Mouse (Mus musculus) megakaryocyte, embryonic 14.5 days (primary cell): ENCODE data around the gene Zfp13.

Source experiments
- FLI1 ChIP-seq: IDR thresholded peaks from 2 replicates; pipeline ENCODE4 v1.6.1; 2012; ENCODE audit warnings: low read length, inconsistent platforms, mixed read lengths
- GATA1 ChIP-seq: IDR thresholded peaks from 3 replicates; pipeline ENCODE4 v1.6.1; 2012; ENCODE audit warnings: mixed read lengths, low read length, inconsistent platforms, borderline replicate concordance

DNA sequence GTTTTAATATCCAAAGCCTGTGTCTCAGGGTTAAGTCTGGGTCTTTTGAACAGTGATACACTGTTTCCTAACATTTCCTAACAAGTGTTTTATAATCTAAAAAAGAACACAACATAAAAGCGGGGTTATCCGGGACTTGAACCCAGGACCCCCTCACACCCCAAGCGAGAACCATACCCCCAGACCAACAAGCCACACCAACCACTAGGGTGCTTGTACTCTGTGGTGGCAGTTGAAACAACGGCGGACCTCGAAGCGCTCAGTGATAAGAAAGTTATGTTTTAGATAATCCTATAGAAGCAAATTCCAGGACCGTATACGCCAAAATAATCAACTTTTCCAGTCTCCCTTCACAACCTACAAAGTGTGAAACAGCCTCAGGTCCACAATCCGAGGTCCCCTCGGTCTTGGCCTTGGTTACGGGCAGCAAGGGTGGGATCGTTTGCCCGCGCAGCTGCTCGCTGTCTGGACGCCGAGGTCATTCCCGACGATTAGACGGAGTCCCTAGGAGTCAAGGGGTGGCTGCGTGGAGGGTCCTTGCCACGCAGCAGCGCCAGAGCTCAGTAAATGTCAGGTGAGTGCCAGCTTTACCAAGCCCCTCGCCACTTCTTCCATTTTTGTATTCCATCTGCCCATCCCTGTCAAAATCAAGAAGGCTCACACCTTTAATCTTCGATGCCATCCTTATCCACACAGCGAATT lies 61.6 kb downstream of the Zfp13 start:
- TF ChIP-seq GATA1 (no peak), FLI1 (no peak)
